Mouse (Mus musculus) myocyte (in vitro differentiated cells): ENCODE measurements around the gene Olfr1499. TPM values are rescaled to one million over a fixed set of nuclear protein-coding genes. Genes with fewer than 3 reads are reported as not detected.

Source experiments
- H3K27me3 ChIP-seq: one replicate; pipeline ENCODE4 v1.6.1; 2011; ENCODE audit not compliant: control insufficient read depth, insufficient read depth, insufficient read length
- H3K36me3 ChIP-seq: one replicate; pipeline ENCODE4 v1.6.1; 2011; ENCODE audit not compliant: control insufficient read depth, insufficient read depth
- H3K4me2 ChIP-seq: one replicate; pipeline ENCODE4 v1.6.1; 2011; ENCODE audit warnings: low read depth, control low read depth
- H3K4me3 ChIP-seq: one replicate; pipeline ENCODE4 v1.5.1; 2011; ENCODE audit warnings: mild to moderate bottlenecking, control low read depth, moderate library complexity
- H3K79me2 ChIP-seq: one replicate; pipeline ENCODE4 v1.6.1; 2011; ENCODE audit not compliant: control insufficient read depth, insufficient read depth
- H3ac ChIP-seq: one replicate; pipeline ENCODE4 v1.6.1; 2011; ENCODE audit not compliant: control insufficient read depth, insufficient read length
- CEBPB ChIP-seq: IDR thresholded peaks from 2 replicates; pipeline ENCODE4 v1.6.1; 2011; ENCODE audit warnings: mild to moderate bottlenecking, moderate library complexity; ENCODE audit not compliant: poor library complexity, insufficient read depth, severe bottlenecking
- E2F4 ChIP-seq: IDR thresholded peaks from one replicate; pipeline ENCODE4 v1.6.1; 2011; ENCODE audit warnings: mild to moderate bottlenecking, control low read depth, moderate library complexity; ENCODE audit not compliant: insufficient read depth
- MAX ChIP-seq: IDR thresholded peaks from one replicate; pipeline ENCODE4 v1.6.1; 2011; ENCODE audit warnings: low read depth, mild to moderate bottlenecking, control low read depth
- MYOD1 ChIP-seq, 3 experiments: IDR thresholded peaks; one replicate each; pipeline ENCODE4 v1.6.1; 2011; ENCODE audit warnings: control low read depth in 2 of 3, low read depth in 2 of 3, mild to moderate bottlenecking in 2 of 3, moderate library complexity in 1 of 3; ENCODE audit not compliant: insufficient read length in 2 of 3, control insufficient read depth in 1 of 3
- MYOG ChIP-seq, 3 experiments: IDR thresholded peaks; one replicate each; pipeline ENCODE4 v1.6.1; 2011; ENCODE audit warnings: control low read depth in 2 of 3, low read depth in 2 of 3, mild to moderate bottlenecking in 2 of 3; ENCODE audit not compliant: insufficient read length in 2 of 3, control insufficient read depth in 1 of 3, insufficient read depth in 1 of 3
- POLR2A ChIP-seq: IDR thresholded peaks from one replicate; pipeline ENCODE4 v1.6.1; 2011; ENCODE audit warnings: low read depth, mild to moderate bottlenecking, control low read depth, moderate library complexity; ENCODE audit not compliant: insufficient read length
- POLR2AphosphoS2 ChIP-seq: IDR thresholded peaks from one replicate; pipeline ENCODE4 v1.6.1; 2011; ENCODE audit warnings: low read depth, control low read depth; ENCODE audit not compliant: insufficient read length
- REST ChIP-seq: IDR thresholded peaks from one replicate; pipeline ENCODE4 v1.6.1; 2011; ENCODE audit warnings: mild to moderate bottlenecking, control low read depth, moderate library complexity; ENCODE audit not compliant: insufficient read depth, insufficient read length
- SRF ChIP-seq: IDR thresholded peaks from one replicate; pipeline ENCODE4 v1.6.1; 2011; ENCODE audit warnings: low read depth; ENCODE audit not compliant: control insufficient read depth, insufficient read length
- TCF12 ChIP-seq: IDR thresholded peaks from one replicate; pipeline ENCODE4 v1.6.1; 2011; ENCODE audit warnings: mild to moderate bottlenecking, control low read depth; ENCODE audit not compliant: poor library complexity, insufficient read depth, severe bottlenecking
- TCF3 ChIP-seq: IDR thresholded peaks from one replicate; pipeline ENCODE4 v1.6.1; 2011; ENCODE audit warnings: low read depth, control low read depth; ENCODE audit not compliant: insufficient read length
- USF1 ChIP-seq: IDR thresholded peaks from one replicate; pipeline ENCODE4 v1.6.1; 2011; ENCODE audit warnings: low read depth, mild to moderate bottlenecking, control low read depth, moderate library complexity
- polyA plus RNA-seq: library from polyadenylated mRNA; unstranded; fragments of >200 nt; fragmentation: generic; extraction: Trizol; gene quantifications from one replicate; pipeline ENCODE4 v1.2.1, GENCODE M21; 2012; ENCODE audit warnings: missing spikeins

The Olfr1499 gene
- polyA plus RNA-seq, 1 experiment, result not detected

GRCm38 (mm10) chr19:13768565-13769276 is 50.5 kb downstream of the Olfr1499 start:
- TF ChIP-seq TCF12, result no peak
- TF ChIP-seq E2F4, result no peak
- no peak for TF ChIP-seq USF1
- no peak for TF ChIP-seq MYOG (IDR thresholded peaks at IDR 0.05; ENCODE audit: control insufficient read depth in 1 of 3, insufficient read depth in 1 of 3, insufficient read length in 2 of 3, low read depth in 2 of 3)
- TF ChIP-seq MAX, result no peak
- no peak for TF ChIP-seq MYOD1 (IDR thresholded peaks at IDR 0.05; ENCODE audit: control insufficient read depth in 1 of 3, insufficient read length in 2 of 3, low read depth in 2 of 3)
- TF ChIP-seq SRF, result no peak
- TF ChIP-seq REST, result no peak
- TF ChIP-seq POLR2AphosphoS2, result no peak
- no peak for TF ChIP-seq CEBPB
- H3K4me3 ChIP-seq, result no peak overlapping the region
- no peaks in the 10 kb centered on the region for H3K36me3 ChIP-seq
- H3K27me3 ChIP-seq, result no peaks in the 10 kb centered on the region
- no peaks in the 10 kb centered on the region for H3K79me2 ChIP-seq
- H3K4me2 ChIP-seq, result no peak overlapping the region
- no peak overlapping the region for H3ac ChIP-seq

GRCm38 (mm10) chr19:13764306-13764705 is 54.9 kb downstream of the Olfr1499 start, which contains the start of gene Olfr1495:
TSS of gene Olfr1495 (plus strand) at chr19:13764606.
- H3K4me2 ChIP-seq, result no peak within 1 kb of the TSS
- H3K36me3 ChIP-seq, result no peaks in the 10 kb centered on the region
- no peaks in the 10 kb centered on the region for H3K79me2 ChIP-seq

More at GRCm38 (mm10) chr19:13764306-13764705, 54.9 kb downstream of the Olfr1499 start, which contains the start of gene Olfr1495:
- H3K4me3 ChIP-seq, result no peak within 1 kb of the TSS
- H3ac ChIP-seq, result no peak within 1 kb of the TSS
- TF ChIP-seq E2F4, result no peak
- no peak for TF ChIP-seq TCF12
- TF ChIP-seq POLR2AphosphoS2, result no peak
- TF ChIP-seq SRF, result no peak
- no peak for TF ChIP-seq USF1
- TF ChIP-seq CEBPB, result no peak
- TF ChIP-seq MYOG (IDR thresholded peaks at IDR 0.05; ENCODE audit: control insufficient read depth in 1 of 3, insufficient read depth in 1 of 3, insufficient read length in 2 of 3, low read depth in 2 of 3), result no peak
- no peak for TF ChIP-seq POLR2A
- no peak for TF ChIP-seq TCF3
- TF ChIP-seq MYOD1 (IDR thresholded peaks at IDR 0.05; ENCODE audit: control insufficient read depth in 1 of 3, insufficient read length in 2 of 3, low read depth in 2 of 3), result no peak
- no peak for TF ChIP-seq REST
- no peak for TF ChIP-seq MAX
- H3K27me3 ChIP-seq, result no peaks in the 10 kb centered on the region

Other genes with a start within 250 kb of the Olfr1499 start
- gene Olfr1484, start 235.9 kb downstream of the Olfr1499 start, polyA plus RNA-seq, result not detected
- not detected for gene Olfr1487, start 202.1 kb downstream of the Olfr1499 start, polyA plus RNA-seq
- gene Olfr1489, start 187.8 kb downstream of the Olfr1499 start, polyA plus RNA-seq, result not detected
- gene Olfr1490, start 168.4 kb downstream of the Olfr1499 start, polyA plus RNA-seq, result not detected
- not detected for gene Olfr1491, start 122.2 kb downstream of the Olfr1499 start, polyA plus RNA-seq
- gene Olfr1493-ps1, start 96.2 kb downstream of the Olfr1499 start, polyA plus RNA-seq, result not detected
- not detected for gene Olfr1494, start 79.7 kb downstream of the Olfr1499 start, polyA plus RNA-seq
- not detected for gene Olfr1495, start 54.8 kb downstream of the Olfr1499 start, polyA plus RNA-seq
- gene Olfr1496, start 41.6 kb downstream of the Olfr1499 start, polyA plus RNA-seq, result not detected
- gene Olfr1497, start 21.2 kb downstream of the Olfr1499 start, polyA plus RNA-seq, result not detected
- gene Olfr1500, start 11.0 kb upstream of the Olfr1499 start, polyA plus RNA-seq, result not detected
- gene Olfr1501, start 31.2 kb upstream of the Olfr1499 start, polyA plus RNA-seq, result not detected
- gene Olfr1502, start 42.3 kb upstream of the Olfr1499 start, polyA plus RNA-seq, result not detected
- not detected for gene Olfr1504, start 78.5 kb upstream of the Olfr1499 start, polyA plus RNA-seq
- gene Olfr1505, start 94.1 kb upstream of the Olfr1499 start, polyA plus RNA-seq, result not detected